Mouse (Mus musculus): ENCODE measurements around the gene Nkpd1.
A peak's percentile ranks its signal among the peaks of the same experiment; 100 is the strongest.

The Nkpd1 gene

GRCm38 (mm10) chr7:19547344-19547969, 29.8 kb downstream of the Nkpd1 start:
- no peak for DNase-seq

GRCm38 (mm10) chr7:19549394-19549793, 31.8 kb downstream of the Nkpd1 start:
- DNase-seq, result no peak

- no peak for DNase-seq
Observed at GRCm38 (mm10) chr7:19551634-19552033, 34.0 kb downstream of the Nkpd1 start.

GRCm38 (mm10) chr7:19552443-19552842, 34.8 kb downstream of the Nkpd1 start:
- no peak for DNase-seq

- DNase-seq, result no peak
Observed at GRCm38 (mm10) chr7:19554168-19554567, 36.5 kb downstream of the Nkpd1 start.

- DNase-seq, result peak; percentile 52
Observed at GRCm38 (mm10) chr7:19557086-19557485, 39.4 kb downstream of the Nkpd1 start.

- DNase-seq, result peak; percentile 22
Observed at GRCm38 (mm10) chr7:19557982-19558900, 40.6 kb downstream of the Nkpd1 start.

GRCm38 (mm10) chr7:19558965-19559364, 41.3 kb downstream of the Nkpd1 start:
- DNase-seq, result no peak

GRCm38 (mm10) chr7:19560491-19561260, 43.0 kb downstream of the Nkpd1 start:
- peak; percentile 35 for DNase-seq

- no peak for DNase-seq
Observed at GRCm38 (mm10) chr7:19561431-19561764, 43.8 kb downstream of the Nkpd1 start.

GRCm38 (mm10) chr7:19561765-19562642, 44.4 kb downstream of the Nkpd1 start:
- peak; percentile 95 for DNase-seq

- DNase-seq, result peak; percentile 68
Observed at GRCm38 (mm10) chr7:19562643-19563410, 45.2 kb downstream of the Nkpd1 start, which contains the start of gene Ppp1r37. Gene Ppp1r37 (minus strand): TSS chr7:19563076.

- DNase-seq, result no peak
Observed at GRCm38 (mm10) chr7:19563884-19564283, 46.2 kb downstream of the Nkpd1 start.

GRCm38 (mm10) chr7:19564455-19564854, 46.8 kb downstream of the Nkpd1 start:
- no peak for DNase-seq

GRCm38 (mm10) chr7:19565803-19566202, 48.2 kb downstream of the Nkpd1 start:
- no peak for DNase-seq

- DNase-seq, result peak; percentile 68
Observed at GRCm38 (mm10) chr7:19567426-19567825, 49.8 kb downstream of the Nkpd1 start.

GRCm38 (mm10) chr7:19569647-19570046, 52.0 kb downstream of the Nkpd1 start:
- DNase-seq, result no peak

GRCm38 (mm10) chr7:19572926-19573775, 55.5 kb downstream of the Nkpd1 start:
- peak; percentile 87 for DNase-seq

- DNase-seq, result no peak
Observed at GRCm38 (mm10) chr7:19573776-19574140, 56.1 kb downstream of the Nkpd1 start.
